Mouse (Mus musculus) MEL (cell line): ENCODE measurements at regions not wholly inside any gene's neighbourhood (a gene's known extent, or its start where the extent isn't known, plus 50 kb on each side); places are given as distances from the start of the nearest gene placed in this dataset.

Source experiments
- CTCF ChIP-seq, 3 experiments: IDR thresholded peaks in 2 of 3; conservative IDR thresholded peaks in 1 of 3; 2 replicates each; pipeline ENCODE4 v1.5.1; 2011 to 2012; ENCODE audit warnings: low read length in 3 of 3, low read depth in 2 of 3, mild to moderate bottlenecking in 2 of 3, improper control_type of control experiment in 1 of 3, inconsistent platforms in 1 of 3, mixed read lengths in 1 of 3, moderate library complexity in 1 of 3; ENCODE audit not compliant: control insufficient read depth in 1 of 3, insufficient read depth in 1 of 3, poor library complexity in 1 of 3, severe bottlenecking in 1 of 3
- EP300 ChIP-seq, 2 experiments: IDR thresholded peaks; 2 replicates each; pipeline ENCODE4 v1.6.1; 2011; ENCODE audit warnings: improper control_type of control experiment in 2 of 2, low read length in 2 of 2, low read depth in 1 of 2, mild to moderate bottlenecking in 1 of 2
- GABPA ChIP-seq: IDR thresholded peaks from 2 replicates; pipeline ENCODE4 v1.6.1; 2012; ENCODE audit warnings: low read depth, mild to moderate bottlenecking, inconsistent platforms, low read length, improper control_type of control experiment, moderate library complexity
- HCFC1 ChIP-seq: IDR thresholded peaks from 2 replicates; pipeline ENCODE4 v1.6.1; 2012; ENCODE audit warnings: low read depth, mild to moderate bottlenecking, inconsistent platforms, low read length, improper control_type of control experiment, moderate library complexity
- KAT2A ChIP-seq: conservative IDR thresholded peaks from 2 replicates; pipeline ENCODE4 v1.6.1; 2012; ENCODE audit warnings: low read depth, low read length, improper control_type of control experiment, inconsistent platforms
- MAFK ChIP-seq: IDR thresholded peaks from 2 replicates; pipeline ENCODE4 v1.6.1; 2011; ENCODE audit warnings: low read depth, mild to moderate bottlenecking, low read length, improper control_type of control experiment, borderline replicate concordance
- RAD21 ChIP-seq: IDR thresholded peaks from 2 replicates; pipeline ENCODE4 v1.6.1; 2011; ENCODE audit warnings: mild to moderate bottlenecking, low read depth, low read length, improper control_type of control experiment
- TAL1 ChIP-seq: IDR thresholded peaks from 2 replicates; pipeline ENCODE4 v1.6.1; 2012; ENCODE audit warnings: mild to moderate bottlenecking, inconsistent platforms, low read length, moderate library complexity, mixed read lengths

- TF ChIP-seq CTCF (IDR thresholded peaks at IDR 0.05 in 2 of 3, conservative IDR thresholded peaks at IDR 0.05 in 1 of 3; ENCODE audit: control insufficient read depth in 1 of 3, insufficient read depth in 1 of 3, low read depth in 2 of 3, low read length in 3 of 3, poor library complexity in 1 of 3, severe bottlenecking in 1 of 3) (no peak), HCFC1 (no peak), KAT2A (no peak), EP300 (IDR thresholded peaks at IDR 0.05; ENCODE audit: low read depth in 1 of 2, low read length in 2 of 2) (no peak), TAL1 (no peak), GABPA (no peak), RAD21 (no peak), MAFK (no peak)
Measured at GRCm38 (mm10) chr1:88988011-88988695, 82.1 kb upstream of the Sh3bp4 start.
